Mouse (Mus musculus) layer of hippocampus, adult 2 months (tissue): ENCODE measurements at regions not wholly inside any gene's neighbourhood (a gene's known extent, or its start where the extent isn't known, plus 50 kb on each side); places are given as distances from the start of the nearest gene placed in this dataset.
"Not testable (repeated sequence)": the region's sequence is repeated elsewhere in the genome, so short reads cannot be mapped to it uniquely, and the experiment has no call there.

Experiments
- DNase-seq, 2 experiments: peaks; one replicate each; pipeline ENCODE4 v3.0.0; 2022; ENCODE audit warnings: low spot score in 2 of 2
- H3K27ac ChIP-seq: fragments of 200-600 bp; 2 replicates; pipeline ENCODE4 v1.8.1; 2022
- H3K4me3 ChIP-seq: fragments of 200-600 bp; 2 replicates; pipeline ENCODE4 v1.8.1; 2022; ENCODE audit warnings: mild to moderate bottlenecking
- CTCF ChIP-seq: fragments of 200-600 bp; conservative IDR thresholded peaks from 2 replicates; pipeline ENCODE4 v1.8.1; 2022; ENCODE audit warnings: antibody characterized with exemption, mild to moderate bottlenecking, moderate library complexity

DNA sequence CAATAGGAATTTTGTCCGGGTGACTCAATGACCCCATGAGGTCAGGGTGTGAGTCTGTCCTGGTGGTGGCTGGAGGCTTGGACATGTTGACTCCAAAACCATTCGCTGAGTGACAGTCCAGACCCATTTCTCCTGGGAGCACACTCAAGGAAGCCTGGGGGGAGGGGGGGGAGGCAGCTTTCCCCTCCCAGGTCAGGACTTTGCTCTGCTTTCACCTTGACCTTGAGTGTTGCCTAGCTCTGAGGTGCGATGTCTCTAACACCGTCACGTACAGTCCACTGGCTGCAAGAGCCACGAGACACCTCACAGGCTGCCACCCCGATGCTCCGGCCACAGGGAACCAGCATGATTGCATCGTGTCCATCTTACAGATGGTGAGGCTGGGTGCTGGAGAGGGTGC is 127.3 kb upstream of the A430005L14Rik start:
- H3K4me3 ChIP-seq = no peak overlapping the region
- TF ChIP-seq CTCF = no peak
- H3K27ac ChIP-seq = no peak overlapping the region
- no peak for DNase-seq

DNA sequence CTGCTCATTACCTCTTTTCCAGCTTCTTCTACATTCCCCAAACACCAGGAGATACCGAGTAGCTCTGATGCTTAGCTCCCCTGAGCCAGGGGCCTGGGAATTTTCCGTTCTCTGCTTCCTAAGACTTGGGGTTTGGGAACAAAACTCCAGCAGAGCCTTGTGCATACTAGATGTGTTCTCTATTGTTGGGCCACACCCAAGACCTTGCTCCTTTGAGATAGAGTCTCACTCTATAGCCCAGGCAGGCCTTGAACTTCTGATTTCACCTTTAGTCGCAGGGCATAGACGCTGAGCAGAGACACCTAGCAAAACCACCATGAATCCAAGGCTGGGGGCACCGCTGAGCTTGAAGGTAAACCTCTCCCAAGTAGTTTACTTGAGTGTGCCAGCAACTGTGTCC is 126.5 kb upstream of the A430005L14Rik start:
- Histone ChIP-seq H3K27ac (no peak overlapping the region), H3K4me3 (no peak overlapping the region)
- no peak for DNase-seq
- no peak for TF ChIP-seq CTCF

DNA sequence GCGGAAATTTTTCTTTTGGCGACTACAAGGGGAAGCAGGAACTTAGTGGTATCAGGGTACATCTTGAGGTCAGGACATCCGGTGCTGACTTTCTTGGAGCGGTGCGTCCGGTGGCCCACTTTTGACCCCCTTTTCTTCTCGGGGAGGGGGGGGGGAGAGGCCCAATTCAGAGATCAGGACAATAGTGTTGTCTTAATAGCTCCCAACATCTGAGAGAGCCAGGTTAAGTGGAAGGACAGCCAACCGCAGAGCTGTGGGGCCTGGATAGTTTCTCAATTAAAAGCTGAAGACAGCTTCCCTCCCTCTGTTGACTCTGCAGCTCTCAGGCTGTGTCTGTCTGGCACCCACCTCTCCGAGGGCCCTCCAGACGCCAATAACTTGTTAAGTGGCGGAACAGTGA is 125.8 kb upstream of the A430005L14Rik start:
- not testable (repeated sequence) for H3K27ac ChIP-seq, DNase-seq, H3K4me3 ChIP-seq

DNA sequence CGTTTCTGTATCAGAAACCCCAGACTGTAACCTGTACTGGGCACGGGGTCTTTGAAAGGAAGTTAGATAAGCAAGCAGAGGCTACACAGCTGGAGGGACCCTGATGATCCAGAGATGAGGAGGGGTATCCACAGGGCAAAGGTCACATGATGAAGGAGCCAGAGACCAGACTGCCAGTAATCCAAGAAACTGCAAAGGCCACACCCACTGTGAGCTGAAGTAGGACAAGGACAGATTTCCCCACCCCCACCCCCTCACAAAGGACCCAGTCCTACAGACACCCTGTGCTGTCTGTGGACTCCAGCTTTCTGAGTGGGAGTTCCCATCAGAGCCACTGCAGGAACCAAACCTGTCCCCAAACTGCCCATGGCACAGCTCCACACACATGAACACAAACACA is 124.9 kb upstream of the A430005L14Rik start:
- H3K27ac ChIP-seq = no peak overlapping the region
- TF ChIP-seq CTCF = no peak
- DNase-seq = no peak
- H3K4me3 ChIP-seq = no peak overlapping the region

DNA sequence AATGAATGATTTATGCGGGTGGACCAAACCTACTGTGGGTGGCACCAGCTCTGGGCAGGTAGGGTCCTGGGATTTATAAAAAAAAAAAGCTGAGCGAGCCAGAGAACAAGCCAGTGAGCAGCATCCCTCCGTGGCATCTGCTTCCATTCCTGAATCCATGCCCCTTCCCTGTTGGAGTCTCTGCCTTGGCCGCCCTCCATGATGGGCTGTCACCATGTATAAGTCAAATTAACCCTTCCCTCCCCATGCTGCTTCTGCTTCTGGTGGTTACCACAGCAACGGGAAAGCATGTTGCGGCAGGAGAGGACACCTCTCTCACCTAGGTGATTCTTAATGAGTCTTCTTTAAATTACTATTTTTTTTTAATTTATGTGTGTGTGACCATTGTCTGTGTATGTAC is 112.3 kb upstream of the A430005L14Rik start:
- no peak for TF ChIP-seq CTCF
- DNase-seq = no peak
- H3K4me3 ChIP-seq = no peak overlapping the region
- no peak overlapping the region for H3K27ac ChIP-seq

DNA sequence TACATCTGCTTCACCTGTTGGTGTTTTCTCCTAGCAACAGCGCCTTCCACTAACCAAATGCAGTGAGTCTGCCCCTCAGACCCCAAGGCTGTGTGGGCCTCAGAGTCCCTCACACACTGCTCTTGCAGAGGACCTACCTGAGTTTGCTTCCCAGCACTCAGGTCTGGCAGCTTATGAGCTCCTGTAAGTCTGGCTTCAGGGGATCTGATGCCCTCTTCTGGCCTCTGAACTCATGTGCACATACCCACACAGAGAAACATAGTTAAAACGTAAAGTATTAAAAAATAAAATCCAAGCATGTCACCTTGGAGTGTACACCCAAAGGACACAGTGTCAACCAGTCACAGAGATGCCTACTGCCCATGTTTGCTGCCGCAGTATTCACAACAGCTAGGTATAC is 108.8 kb upstream of the A430005L14Rik start:
- Histone ChIP-seq H3K27ac (no peak overlapping the region), H3K4me3 (no peak overlapping the region)
- TF ChIP-seq CTCF = peak; percentile 44
- no peak for DNase-seq

DNA sequence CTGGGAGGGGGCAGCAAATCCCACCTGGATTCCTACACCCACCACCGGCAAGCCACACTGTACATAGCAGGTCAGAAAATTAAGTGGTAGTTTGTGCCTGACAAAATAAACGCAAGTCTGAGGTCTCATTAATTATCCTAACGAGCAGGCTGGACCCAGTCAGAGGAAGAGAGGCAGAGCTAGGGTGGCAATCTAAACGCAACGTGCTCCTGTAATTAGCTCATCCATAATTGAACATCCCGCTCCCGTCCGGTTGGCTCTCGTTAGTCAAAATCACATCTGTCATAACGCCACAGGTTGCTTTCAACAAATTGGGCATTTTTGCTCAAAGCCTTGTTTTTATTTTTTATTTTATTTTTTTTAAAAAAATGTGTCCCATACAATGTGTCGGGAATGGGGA is 106.9 kb upstream of the A430005L14Rik start:
- DNase-seq = no peak
- Histone ChIP-seq H3K27ac (no peak overlapping the region), H3K4me3 (no peak overlapping the region)
- no peak for TF ChIP-seq CTCF

DNA sequence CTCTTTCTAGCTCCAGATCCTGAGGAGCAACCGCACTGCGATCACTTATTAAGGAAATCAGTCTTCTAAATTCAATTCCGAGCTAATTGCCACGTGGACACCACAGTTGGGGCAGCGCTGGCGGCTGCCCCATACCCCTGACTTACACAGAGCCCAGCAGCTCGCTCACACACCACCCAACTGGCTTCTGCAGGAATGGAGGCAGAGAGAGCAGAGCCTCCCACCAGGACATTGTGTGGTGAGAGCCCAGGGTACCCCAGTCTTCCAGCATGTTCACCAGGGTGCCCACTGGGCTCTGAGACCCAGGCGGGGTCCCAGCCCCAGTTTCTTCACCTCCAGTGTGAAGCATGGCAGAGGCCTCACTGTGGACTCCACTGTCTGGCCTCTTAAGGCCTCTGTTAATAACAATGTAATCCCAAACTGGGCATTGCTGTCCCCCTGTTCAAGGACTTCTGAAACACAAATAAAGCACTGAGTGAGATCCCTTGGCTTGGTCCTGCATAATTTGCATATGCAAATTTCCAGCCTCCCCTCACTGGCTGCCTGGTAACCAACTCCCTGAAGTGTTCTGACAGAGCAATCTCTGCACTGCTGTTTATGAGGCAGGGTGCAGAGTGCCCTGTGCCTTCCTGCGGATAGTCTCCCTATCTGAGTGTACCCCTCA is 102.8 kb upstream of the A430005L14Rik start:
- Histone ChIP-seq H3K27ac (no peak overlapping the region), H3K4me3 (no peak overlapping the region)
- no peak for TF ChIP-seq CTCF
- DNase-seq = peak in 1 of 2 experiments; percentile 10

DNA sequence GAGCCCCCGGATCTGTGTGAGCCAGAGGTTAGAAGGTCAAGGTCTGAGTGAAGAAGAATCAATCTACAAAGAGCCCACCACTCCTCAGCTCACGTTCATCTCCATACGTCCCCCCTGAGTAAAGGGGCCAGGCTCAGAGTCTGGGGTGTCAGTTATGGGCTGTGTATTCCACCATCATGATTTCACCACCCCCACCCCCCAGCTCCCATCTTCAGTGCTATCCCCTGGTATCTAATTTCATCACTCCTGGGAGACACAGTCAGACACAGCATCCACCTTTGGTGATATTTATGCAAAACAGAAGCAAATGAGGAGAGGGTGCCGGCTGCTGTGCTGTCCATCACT is 102.3 kb upstream of the A430005L14Rik start:
- Histone ChIP-seq H3K27ac (no peak overlapping the region), H3K4me3 (no peak overlapping the region)
- no peak for TF ChIP-seq CTCF
- DNase-seq = no peak

DNA sequence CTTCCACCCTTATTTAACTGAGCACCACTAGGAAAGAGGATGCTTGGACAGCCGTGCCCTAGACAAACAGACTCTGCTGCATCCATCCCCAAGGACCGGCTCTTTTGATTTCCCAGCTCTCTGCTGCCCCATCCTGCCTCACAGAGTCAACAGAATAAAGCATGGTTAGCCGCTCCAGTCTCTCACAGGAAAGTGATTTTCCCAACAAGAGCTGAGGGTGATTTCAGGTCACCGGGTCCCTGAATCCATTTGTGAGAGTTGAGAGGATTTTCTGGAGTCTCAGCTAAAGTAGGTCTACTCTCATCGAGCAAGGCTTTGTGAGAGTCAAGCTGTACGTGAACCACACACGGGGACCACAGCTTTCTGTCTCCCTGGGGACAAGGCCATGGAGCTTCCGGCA is 95.6 kb upstream of the A430005L14Rik start:
- no peak overlapping the region for H3K27ac ChIP-seq
- no peak for DNase-seq
- peak; percentile 32 for TF ChIP-seq CTCF
- H3K4me3 ChIP-seq = no peak overlapping the region

DNA sequence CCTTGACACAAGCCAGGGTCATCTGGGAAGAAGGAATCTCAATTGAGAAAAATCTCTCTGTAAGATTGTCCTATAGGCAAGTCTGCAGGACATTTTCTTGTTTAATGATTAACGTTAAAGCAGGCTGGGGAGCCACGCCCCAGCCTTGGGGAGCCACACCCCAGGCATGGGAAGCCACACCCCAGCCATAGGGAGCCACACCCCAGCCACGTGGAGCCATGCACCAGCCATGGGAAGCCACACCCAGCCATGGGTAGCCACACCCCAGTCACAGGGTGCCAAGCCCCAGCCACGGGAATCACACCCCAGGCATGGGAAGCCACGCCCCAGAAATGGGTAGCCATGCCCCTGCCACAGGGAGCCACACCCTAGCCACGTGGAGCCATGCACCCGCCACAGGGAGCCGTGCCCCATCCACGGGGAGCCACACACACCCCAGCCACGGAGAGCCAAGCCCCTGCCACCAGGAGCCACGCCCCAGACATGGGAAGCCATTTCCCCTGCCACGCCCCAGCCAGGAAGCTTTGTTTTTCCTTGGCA is 94.8 kb upstream of the A430005L14Rik start:
- no peak for TF ChIP-seq CTCF
- no peak overlapping the region for H3K4me3 ChIP-seq
- DNase-seq = no peak
- H3K27ac ChIP-seq = no peak overlapping the region

DNA sequence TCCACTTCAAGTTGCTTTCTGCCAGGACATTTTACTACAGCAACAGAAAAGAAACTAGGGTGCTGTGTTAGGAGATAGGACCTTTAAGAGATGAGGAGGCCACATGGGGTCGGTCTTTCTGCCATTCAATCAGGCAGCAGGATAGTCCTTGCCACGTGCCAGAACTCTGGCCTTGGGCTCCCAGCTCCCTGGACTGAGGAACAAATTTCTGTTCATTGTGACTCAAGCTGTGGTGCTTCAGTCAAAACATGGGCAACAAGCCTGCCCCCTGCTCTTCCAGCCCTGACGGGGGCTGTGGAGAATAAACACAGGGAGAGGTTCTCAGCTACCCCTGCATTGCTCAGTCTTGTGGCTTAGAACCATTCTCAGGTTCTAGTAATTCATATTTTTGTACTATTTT is 84.7 kb upstream of the A430005L14Rik start:
- H3K27ac ChIP-seq = no peak overlapping the region
- DNase-seq = no peak
- H3K4me3 ChIP-seq = no peak overlapping the region
- no peak for TF ChIP-seq CTCF

DNA sequence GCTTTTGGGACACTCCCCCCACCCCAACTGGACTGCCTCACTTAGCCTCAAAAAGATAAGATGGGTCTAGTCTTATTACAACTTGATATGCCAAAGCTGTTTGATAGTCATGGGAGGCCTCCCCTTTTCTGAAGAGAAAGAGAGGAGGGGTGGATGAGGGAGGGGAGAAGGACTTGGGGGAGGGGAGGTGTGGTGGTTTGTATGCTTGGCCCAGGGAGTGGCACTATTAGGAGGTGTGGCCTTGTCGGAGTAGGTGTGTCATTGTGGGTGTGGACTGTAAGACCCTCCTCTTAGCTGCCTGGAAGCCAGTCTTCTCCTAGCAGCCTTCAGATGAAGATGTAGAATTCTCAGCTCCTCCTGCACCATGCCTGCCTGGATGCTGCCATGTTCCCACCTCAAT is 82.0 kb upstream of the A430005L14Rik start:
- H3K27ac ChIP-seq, DNase-seq: not testable (repeated sequence)

DNA sequence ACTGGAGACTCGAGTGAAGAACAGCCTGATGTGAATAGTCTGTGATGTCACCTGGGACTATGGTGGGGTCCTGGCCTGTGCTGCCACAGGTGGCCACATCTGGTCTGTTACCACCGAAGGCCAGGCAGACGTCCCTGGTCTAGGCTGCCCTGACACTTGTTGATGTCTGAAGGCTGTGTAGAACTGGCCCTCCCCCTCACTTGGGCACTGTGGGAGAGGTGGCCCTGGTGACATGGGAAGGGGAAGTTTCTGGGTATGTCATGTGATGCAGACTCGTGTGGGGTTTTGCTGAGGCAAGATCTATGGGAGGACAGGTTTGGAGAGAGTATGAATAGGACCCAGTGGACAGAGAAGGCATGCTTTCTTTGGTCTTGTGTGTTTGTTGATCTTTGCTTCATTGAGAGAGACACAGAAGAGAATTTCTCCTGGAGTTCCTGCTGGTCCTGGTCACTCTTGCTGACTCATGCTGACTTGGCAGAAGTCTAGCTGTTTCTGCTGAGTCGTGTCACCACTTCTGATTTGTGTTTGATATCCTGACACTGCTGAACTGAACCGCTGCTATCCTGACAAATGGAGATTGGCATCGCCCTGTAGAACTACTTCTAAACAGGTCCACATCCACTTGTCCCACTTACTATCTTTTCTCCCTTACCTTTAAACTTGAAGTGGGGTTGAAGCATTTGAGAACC is 79.9 kb upstream of the A430005L14Rik start:
- Histone ChIP-seq H3K27ac (no peak overlapping the region), H3K4me3 (no peak overlapping the region)
- DNase-seq = no peak
- no peak for TF ChIP-seq CTCF

More for the DNA sequence above, 82.0 kb upstream of the A430005L14Rik start:
- not testable (repeated sequence) for H3K4me3 ChIP-seq
